Mouse (Mus musculus) gastrocnemius, postnatal 36 days (tissue): Measurements from ENCODE around the gene Cabcoco1. TPM values are rescaled to one million over a fixed set of nuclear protein-coding genes. Genes with fewer than 3 reads are reported as not detected.
A peak's percentile ranks its signal among the peaks of the same experiment; 100 is the strongest.

Experiments used
- DNase-seq, 2 experiments: peaks; one replicate each; pipeline ENCODE4 v3.0.0; 2022
- intact Hi-C: fragments of 180-260 bp; cut with DNase I; formaldehyde crosslinking; loops from one replicate; pipeline ENCODE4 v1.15.1; 2025
- long read RNA-seq, 2 experiments: library from polyadenylated mRNA; stranded (forward); transcript quantifications; one replicate each; pipeline ENCODE4 v2.0.0; 2021
- total RNA-seq, 2 experiments: library from RNA; stranded (reverse); gene quantifications; 2 replicates each; pipeline ENCODE4 v1.2.3; 2021

The Cabcoco1 gene
- total RNA-seq: not detected
- long read RNA-seq, experiment 1: 0 reads
- long read RNA-seq, experiment 2, partial matches to known transcripts: 0 of 1 reads
- long read RNA-seq, experiment 2, other reads (novel, unspliced or antisense): 0 of 1 reads

DNA sequence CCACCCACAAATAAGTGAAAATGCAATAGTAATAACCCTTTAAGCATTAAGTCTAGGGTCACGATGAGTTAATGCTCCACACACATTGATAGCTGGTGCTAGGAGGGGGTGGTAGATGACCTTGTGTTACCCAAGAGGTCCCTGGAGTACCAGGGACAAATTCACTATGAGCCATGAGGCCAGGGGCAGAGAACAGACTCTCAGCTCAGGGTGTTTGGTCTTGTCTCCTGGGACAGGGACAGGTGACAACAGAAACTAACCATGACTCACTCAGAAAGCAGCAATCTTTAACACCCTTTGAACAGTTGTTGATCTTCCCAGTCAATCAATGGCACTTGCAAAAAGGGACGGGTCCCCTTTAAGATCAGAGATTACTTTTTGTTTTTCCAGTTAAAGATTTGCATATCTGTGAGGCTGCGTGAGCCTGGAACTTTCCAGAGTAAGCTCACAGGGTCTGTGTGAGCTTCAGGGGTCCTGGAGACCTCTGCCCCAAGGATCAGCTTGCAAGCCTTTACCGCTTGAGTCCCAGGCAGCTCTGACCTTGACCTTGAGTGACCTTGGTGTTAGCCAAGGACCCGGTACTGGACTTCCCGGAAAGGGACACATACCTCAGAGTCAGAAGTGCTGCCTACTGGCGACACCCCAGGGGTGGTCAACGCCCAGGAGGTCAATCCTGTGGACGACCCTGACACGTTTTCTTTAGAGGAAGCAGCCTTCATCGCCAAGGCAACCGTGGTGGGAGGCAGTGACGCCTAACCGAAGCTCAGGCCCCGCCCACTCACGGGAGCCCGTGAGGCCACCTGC lies at the start of gene Cabcoco1:
TSS of gene Cabcoco1 (minus strand) at position 758 of the 804 bp plus-strand sequence.
- intact Hi-C loops: no loop called here
- DNase-seq: no peak

DNA sequence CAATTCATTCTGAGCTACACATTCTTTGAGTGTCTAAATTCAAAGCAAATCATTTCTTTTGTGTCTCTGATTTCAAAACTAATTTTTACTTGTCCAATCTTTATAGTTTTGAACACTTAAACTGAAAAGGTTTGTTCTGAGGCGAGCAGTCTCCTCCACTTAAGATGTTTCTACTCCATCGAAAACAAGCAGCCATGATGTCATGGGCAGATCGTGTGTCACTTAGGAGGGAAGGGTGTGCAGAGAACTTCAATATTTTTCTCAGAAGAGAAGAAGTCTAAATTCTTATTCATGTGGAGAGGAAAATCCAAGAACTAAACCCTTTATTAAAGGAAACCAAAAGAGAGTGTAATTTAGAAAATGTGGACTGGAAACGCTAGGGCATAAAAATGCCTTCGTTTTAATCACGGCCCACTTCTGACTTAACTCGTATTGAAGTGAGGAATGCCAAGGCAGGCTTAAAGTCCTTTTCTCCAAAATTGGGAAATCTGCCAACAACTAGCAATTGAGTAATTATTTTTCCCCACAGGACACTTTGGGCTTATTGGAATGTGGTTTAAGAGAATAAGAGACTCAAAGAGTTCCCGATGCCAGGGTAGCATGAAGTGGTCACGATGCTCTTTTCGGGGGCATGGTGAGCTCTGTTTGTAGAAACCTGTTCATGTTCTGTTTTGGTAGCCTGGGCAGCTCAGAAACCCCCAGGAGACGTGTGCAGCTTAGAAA lies 48.0 kb upstream of the Cabcoco1 start:
- DNase-seq: no peak
- intact Hi-C loops: no loop called here

DNA sequence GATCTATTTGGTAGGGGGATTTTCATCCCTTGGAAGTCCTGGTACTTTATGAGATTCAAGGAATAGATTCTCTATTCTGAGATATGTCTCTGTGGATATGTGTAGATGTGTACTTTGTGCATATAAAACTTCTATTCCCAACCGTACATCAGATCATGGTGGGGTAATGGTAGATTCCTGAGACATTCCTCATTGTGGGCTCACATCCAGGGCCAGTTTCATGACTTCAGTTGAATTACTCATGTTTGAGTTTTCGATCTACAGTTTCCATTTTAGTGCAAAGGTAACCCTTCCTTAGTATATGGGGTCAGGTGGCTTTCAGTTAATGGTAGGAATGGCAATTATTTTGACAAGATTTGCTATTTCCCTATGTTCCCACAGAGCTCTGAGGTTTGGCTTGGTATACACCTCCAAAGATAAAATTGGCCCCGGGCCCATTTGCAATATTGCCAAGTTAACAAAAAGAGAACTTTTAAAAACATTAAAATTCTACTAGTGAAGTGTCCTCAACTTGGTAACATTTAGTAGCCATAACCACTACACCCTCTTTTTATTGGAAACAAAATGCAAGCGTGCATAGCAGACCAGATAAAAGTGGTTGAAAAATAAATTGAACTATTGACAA lies 45.8 kb upstream of the Cabcoco1 start:
- intact Hi-C loops: no loop called here
- no peak for DNase-seq

DNA sequence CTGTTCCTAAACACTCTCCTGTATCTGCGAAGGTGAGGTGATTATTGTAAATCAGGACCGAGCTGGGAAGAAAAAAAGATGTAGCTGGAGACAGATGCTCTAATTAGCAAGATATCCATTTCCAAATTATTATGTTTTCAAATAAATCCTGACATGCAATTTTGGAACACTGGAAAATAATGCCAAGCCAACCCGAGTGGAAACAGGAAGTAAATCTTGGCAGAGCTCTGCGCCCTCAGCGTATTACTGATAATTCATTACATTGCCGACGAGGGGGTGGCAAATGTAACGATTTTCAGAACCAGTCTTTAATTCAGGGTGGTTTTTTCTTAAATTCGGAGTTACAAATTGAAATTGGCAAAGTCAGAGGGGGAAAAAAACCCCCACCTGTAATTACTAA lies 35.6 kb upstream of the Cabcoco1 start:
- no peak for DNase-seq
- intact Hi-C loops: no loop called here

DNA sequence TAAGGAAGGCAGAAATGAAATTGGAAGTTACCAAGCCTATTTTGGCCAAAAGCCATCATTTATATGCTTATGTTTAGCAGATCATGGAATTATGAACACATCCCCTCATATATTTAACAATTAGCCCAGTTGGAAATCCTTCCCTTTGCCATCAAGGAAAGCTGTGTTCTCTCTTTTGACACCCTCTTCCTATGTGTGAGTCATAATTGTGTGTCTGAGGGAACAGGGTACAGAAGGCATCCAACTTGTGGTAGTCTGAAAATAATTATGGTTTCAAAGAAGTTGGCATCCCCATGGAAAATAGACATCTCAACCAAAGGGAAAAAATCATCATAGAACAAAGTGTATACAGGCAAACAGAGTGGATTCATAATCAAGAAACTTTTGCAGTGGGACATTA lies 26.5 kb upstream of the Cabcoco1 start:
- DNase-seq: no peak
- intact Hi-C loops: no loop called here

DNA sequence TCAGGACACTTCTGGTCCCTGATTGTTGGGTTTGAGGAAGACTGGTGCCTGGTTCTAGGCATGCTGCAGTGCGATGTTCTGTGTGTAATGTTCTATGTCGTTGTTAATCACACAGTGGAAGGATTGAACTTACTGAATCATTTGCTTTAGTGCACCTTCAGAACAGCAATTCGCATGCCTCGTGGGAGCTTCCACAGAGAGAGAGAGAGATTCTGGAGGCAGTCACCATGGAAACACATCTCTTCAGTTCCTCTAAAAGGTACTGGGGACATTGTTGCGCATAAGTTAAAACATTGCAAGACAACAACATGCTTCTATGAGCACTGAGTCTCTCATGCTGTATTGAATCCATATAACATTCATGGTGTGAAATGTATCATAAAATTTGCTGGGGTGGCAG lies 20.6 kb upstream of the Cabcoco1 start:
- DNase-seq: no peak
- intact Hi-C loops: no loop called here

DNA sequence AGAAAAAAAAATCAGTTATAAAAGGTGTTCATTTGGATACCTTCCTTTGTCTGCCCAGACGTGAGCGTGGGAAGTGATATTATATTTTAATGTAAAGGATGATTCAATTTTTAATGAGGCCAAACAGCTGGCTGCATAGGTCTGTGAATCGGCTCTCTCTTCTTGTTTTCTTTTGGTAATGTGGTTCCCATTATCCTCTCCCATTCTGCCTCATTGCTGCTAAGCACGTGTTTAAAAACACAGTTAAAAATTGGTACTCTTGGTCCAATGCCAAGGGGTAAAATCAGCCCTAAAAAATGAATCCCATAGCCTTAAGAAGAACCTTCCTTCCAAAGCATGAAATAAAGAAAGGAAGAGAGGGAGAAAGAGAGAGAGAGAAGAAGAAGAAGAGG lies 17.1 kb upstream of the Cabcoco1 start:
- intact Hi-C loops: no loop called here

DNA sequence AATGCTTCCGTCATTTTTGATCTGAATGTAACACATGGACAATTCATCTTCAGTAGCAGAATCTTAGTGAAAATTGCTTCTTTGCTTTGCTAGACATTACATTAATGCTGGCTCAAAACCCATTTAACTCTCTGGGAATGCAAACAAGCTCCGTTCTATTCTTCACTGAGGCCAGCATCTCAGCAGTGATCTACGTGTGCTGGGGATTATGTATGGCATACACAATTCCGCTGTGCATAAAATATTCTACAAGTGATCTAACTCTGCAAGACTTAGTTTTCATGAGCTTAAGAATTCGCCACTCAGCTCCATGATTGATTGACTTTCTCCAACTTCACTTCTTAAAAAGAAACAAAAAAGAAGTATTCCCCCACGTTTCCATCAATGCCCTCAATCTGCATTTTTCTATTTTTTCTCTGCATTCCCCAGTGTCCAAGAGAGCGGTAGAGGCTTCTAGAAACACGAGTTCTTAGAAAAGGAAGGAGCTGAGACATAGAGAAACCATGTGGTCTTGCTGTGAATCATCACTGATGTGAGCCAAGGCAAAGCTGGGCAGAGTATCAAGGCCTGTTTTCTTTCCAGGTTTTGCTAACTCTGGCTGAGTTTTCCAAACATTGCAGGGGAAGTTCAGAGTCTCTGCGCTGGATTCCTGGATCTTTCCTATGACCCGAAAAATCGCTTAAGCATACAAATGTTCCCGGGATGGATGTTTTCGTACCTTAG lies 16.6 kb upstream of the Cabcoco1 start:
- DNase-seq: peak; percentile 64 to 70
- intact Hi-C loops: no loop called here

More for the DNA sequence above, 17.1 kb upstream of the Cabcoco1 start:
- no peak for DNase-seq

DNA sequence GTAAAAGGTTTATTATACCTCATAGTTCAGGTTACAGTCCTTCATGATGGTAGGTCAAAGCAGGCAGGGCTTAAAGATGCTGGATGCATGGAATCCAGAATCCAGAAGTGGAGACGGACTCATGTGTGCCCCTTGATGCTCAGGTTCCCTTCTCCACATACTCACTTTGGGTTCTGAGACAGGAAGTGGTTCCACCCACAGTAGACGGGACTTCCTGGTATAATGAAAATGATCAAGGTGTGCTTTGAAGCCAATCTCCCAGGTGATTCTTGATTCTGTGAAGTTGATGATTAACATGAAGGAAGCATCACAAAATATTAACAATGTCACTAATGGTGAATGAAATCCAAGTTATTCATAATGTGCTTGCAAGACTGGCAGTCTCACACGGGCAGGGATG lies 12.0 kb upstream of the Cabcoco1 start:
- no peak for DNase-seq
- intact Hi-C loops: no loop called here

DNA sequence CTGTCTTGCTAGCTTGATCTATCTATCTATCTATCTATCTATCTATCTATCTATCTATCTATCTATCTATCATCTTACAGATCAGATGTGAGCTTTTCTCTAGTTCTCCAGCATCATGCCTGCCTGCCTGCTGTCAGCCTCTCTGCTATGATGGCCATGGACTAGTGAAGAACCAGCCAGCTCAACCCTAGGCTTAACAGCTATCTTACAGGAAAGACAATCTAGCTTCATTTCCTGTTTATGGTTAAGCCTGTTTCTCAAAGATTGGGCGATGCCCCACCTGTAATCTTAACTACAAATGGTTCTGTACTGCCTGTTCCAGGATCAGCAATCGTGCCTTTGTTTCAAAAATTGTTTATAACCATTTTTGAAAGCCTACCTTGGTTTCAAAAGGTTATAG lies 10.9 kb upstream of the Cabcoco1 start:
- intact Hi-C loops: no loop called here
- DNase-seq: no peak

DNA sequence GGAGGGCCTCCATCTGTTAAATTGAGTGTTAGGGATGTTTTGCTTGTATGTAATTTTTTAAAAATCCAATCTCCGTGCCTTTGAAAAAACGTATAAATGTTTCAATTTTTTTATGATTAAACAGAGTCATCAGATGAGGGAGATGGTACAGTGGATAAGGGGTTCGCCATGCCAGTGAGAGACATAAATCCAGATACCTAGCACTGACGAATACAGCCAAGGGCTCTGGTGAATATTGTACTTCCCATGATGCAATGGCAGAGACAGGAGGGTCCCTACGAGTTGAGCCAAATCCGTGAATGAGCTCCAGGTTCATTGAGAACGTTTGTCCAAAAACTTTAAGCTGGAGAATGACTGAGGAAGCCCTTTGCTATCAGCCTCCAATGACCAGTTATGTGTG lies 9.6 kb upstream of the Cabcoco1 start:
- intact Hi-C loops: no loop called here
- DNase-seq: no peak

DNA sequence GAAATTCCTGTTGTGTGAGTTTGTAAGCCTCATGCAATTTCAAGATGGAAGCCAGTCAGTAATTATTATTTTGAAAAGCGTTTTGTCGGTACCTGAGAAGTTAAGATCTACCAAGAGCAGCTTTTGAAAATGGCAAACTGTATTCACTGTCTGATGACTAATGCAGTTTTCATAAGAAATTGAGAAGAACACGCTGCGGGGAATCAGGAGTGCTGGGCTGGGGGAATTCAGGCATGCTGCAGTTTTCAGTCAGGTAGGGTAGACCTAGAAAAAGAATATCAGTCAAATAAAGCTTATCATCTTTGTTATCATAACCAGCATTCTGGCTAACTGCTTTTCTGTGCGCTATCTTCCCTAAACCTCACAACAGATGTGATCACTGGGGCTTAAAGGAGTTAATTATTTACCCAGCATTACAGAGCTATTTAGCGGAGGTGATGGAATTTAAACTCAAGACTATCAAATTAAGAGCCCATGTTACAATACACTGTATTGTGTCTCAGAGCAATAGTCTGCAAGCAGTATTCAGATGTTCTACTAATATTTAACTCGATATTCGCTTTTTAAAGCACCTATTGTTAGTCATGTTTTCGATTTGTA lies 9.1 kb upstream of the Cabcoco1 start:
- intact Hi-C loops: no loop called here
- no peak for DNase-seq

DNA sequence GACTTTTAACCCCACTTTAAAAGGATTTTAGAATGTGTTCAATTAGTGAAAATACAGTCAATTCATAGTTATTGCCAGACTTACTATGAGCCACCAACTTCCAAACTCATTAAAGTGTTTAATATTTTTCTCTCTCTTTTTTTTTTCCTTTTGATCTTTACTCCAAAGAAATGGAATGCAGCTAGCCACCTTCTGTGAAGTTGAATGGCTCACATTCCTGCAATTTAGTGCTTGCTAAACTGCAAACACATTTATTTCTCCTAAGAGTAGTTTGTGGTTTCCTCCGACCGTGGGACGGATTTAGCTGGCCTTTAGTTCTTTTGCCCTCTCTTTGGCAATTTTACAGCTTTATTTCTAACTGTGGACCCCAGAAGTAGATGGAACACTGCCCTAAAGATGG lies 1.4 kb upstream of the Cabcoco1 start:
- intact Hi-C loops: no loop called here
- no peak for DNase-seq

DNA sequence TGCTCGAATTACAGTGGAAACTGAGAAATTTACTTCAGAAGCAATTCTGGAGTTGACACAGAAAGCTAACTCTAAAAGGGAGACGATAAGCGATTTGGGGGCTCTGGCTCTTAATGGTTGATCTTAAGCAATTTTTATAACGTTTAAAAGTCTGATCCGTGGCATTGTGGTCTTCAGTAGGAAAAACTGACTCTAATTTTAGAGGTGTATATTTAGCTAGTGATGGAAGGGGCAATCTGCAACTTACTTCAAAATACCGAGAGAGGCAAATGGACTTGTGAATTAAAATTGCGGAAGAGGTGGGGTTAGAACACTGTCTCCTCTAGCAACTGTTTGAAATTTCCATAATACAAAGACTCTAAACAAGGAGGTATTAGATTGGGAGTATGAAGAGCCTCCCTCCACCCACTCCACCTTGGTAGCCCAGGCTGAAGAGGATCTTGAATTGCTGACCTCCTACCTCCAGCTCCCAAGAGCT lies 286 bp upstream of the Cabcoco1 start:
- no peak for DNase-seq
- intact Hi-C loops: no loop called here

DNA sequence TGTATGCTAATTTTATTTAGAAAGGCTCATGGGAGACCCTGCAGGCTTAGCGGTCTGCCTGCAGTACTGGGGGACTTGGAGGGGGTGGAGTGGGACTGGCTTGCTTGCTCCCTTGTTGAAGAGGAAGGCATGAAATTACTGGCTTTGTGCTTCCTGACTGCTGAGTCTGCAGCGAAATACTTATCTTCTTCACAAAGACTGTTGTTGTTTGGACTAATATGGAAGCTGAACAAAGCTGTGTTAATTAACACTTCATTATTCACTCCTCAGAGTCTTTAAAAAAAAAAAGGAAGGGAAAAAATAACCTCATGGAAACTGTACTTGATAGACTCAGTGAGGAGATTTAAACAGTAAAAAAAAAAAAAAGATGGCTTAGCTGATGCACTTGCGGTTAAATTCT lies 1.1 kb downstream of the Cabcoco1 start:
- intact Hi-C loops: no loop called here
- no peak for DNase-seq

DNA sequence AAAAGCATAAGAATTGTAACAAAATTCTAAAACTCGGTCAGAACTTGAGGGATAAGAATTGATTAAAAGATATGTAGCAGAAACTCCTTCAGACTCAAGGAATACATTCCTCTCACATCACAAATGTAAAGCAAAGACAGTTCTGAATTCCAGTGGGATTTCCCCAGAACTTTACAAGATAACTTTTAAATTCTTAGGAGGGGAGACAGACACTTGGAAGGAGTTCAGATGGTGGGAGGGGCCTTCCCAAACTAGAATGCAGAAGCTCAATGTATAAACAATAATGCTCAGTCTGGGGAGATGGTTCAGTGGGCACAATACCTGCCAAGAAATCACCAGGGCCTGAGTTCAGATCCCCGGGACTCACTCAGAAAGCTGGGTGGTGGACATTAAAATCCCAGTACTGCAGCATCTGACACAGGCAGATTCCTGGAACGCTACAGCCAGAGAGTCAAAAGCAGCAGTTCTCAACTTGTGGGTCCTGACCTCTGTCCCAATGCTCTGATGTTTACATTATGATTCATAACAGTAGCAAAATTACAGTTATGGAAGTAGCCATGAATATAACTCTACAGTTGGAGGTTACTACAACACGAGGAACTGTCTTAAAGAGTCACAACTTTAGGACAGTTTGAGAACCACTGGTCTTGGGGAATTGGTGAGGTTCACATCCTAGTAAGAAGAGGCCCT lies 4.3 kb downstream of the Cabcoco1 start:
- intact Hi-C loops: no loop called here
- no peak for DNase-seq

DNA sequence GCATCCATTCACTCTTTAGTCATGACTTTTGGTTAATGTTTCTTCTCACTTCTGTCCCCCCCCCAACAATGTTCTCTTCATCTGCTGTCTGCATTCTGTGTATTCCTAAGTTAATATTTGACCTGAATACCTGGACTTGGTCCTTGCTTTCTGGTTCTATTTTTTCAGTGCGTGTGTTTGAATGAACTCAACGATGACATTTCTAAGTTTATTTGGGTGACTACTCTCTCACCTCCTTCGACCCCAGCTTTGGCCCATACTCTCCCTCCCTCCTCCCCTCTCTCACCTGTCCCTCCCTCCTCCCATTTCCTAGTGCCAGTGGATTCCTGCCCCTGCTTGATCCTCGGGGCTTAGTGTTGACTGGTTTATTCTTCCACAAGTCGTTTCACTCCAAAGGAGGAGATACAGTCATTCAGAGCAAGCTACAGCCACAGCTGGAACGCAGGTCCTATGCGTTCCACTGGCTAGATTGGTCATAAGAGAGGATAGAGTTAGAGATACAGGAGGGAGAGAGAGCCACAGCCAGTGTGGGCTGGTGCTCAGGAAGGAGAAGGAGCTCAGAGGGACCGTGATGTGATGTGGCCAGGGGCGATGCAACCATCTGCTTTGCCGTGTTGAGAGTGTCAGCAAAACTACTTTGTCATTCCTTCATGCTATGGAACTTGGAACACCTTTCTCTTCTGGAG lies 12.2 kb downstream of the Cabcoco1 start:
- intact Hi-C loops: no loop called here
- DNase-seq: no peak

DNA sequence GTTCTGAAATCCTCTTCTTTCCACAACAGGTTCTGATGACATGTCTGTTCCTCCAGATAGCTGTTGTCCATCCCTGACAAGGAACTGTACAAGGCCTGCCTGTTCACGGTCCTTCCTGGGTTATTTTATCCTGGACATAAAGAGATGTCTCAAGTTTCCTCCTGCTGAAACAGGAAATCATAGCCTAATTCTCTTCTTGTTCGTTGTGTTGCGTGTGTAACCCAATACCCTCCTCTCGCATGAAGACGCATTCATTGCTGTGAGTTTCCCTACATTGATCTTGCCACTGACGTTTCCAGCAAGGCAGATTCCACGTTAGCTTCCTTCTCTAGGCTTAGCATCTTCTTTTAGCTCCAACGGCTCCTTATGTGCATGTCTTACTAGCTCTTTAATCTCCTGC lies 12.7 kb downstream of the Cabcoco1 start:
- DNase-seq: no peak
- intact Hi-C loops: no loop called here

DNA sequence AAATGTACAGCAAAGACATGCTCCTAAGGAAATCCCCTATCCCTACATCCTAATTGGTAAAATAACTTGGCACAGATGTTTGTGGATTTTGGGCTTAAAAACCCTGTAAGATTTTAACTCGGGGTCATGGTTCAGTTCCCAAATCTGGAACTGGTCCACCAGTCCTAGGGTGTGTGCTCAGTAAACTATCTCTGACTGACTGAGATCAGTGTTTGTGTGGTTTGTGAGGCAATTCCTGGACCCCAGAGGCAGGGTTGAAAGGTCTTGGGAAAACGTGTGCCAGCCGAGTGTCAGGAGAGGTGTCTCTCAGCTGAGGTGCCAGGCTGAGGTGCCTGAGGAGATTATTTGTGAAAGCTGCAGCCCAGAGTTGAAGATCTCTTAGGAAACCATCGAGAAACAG lies 19.6 kb downstream of the Cabcoco1 start:
- no peak for DNase-seq
- intact Hi-C loops: no loop called here
